Mouse (Mus musculus): ENCODE measurements around the gene Nipa1. TPM values are rescaled to one million over a fixed set of nuclear protein-coding genes. Genes with fewer than 3 reads are reported as not detected.

Gene Nipa1
- polyA plus RNA-seq, 1 experiment from 2014 or later: 4.4 TPM

DNA sequence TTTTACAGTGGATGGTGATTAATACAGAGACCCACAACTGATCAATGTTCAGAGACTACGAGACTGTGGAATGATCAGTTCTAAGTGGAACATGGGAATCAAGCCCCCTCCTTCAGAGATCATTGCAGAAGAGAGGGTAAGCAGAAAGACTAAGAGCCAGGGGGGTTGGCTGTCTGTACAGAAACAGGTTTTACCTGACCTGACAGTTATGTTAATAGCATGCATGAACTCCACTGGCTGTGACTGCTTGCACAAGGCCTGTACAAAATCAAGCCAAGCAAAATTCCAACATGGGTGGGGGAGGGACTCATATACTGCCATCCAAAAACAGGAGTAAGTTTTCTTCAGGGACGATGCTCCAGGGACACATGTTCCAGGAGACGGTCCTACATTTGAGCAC lies 28.6 kb downstream of the Nipa1 start:
- H3K36me3 ChIP-seq (ENCODE audit: control insufficient read depth, insufficient read depth, low read length): no peaks in the 10 kb centered on the region
- H3K4me1 ChIP-seq (ENCODE audit: control insufficient read depth, insufficient read depth, low read length): no peaks in the 10 kb centered on the region
- H3K27ac ChIP-seq (ENCODE audit: low read depth, low read length): no peak overlapping the region
- no peak overlapping the region for H3K9ac ChIP-seq (ENCODE audit: low read depth, low read length)
- ATAC-seq (replicated peaks; ENCODE audit: insufficient number of reproducible peaks, low FRiP score, low TSS enrichment): no peak
- no peak overlapping the region for H3K4me2 ChIP-seq
- no peak overlapping the region for H3K4me3 ChIP-seq (ENCODE audit: low read depth, low read length)
- WGBS (ENCODE audit: insufficient replicate concordance): 91% methylated on average over 3 of the region's 3 CpGs
- no peaks in the 10 kb centered on the region for H3K27me3 ChIP-seq (ENCODE audit: control insufficient read depth, insufficient read depth, low read length)
- no peaks in the 10 kb centered on the region for H3K9me3 ChIP-seq (replicated peaks; ENCODE audit: control insufficient read depth, low read length)

DNA sequence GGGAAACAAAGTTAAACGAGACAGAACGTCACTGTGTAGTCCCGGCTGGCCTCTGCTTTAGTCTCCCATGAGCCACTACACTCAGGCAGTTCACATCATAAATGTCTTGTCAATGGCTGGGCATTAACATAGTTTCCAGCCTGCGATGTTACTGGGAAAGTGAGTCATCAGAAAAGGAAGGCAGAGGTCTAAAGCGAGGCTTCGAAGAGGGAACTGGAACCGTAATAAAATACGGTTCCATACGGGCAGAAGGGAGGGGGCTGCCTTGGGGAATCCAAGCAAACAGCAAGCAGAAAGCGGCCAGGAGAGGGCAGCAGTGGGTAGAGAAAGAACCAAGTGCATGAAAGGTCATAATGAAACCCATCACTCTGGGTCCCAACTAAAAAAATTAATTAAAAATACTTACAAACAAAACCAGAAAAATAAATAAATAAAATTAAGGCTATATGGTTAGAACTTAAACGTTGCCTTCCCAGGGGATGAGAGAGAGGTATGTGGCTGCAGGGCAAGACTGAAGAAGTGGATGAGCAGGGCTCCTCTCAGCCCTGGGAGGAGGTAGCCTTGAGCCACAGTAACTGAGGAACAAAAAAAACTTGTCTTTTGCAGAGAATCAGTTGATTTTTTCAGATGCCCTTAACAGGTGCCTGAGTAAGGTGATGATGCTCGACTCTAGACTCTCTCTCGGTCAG lies 33.1 kb downstream of the Nipa1 start:
- 36% methylated on average over 13 of the region's 13 CpGs for WGBS (ENCODE audit: insufficient replicate concordance)
- Histone ChIP-seq H3K27me3 (ENCODE audit: control insufficient read depth, insufficient read depth, low read length) (no peaks in the 10 kb centered on the region), H3K9ac (ENCODE audit: low read depth, low read length) (no peak overlapping the region), H3K4me3 (ENCODE audit: low read depth, low read length) (no peak overlapping the region), H3K9me3 (replicated peaks; ENCODE audit: control insufficient read depth, low read length) (no peaks in the 10 kb centered on the region), H3K4me1 (ENCODE audit: control insufficient read depth, insufficient read depth, low read length) (no peaks in the 10 kb centered on the region), H3K4me2 (peak overlapping the region; percentile 51), H3K36me3 (ENCODE audit: control insufficient read depth, insufficient read depth, low read length) (no peaks in the 10 kb centered on the region), H3K27ac (ENCODE audit: low read depth, low read length) (no peak overlapping the region)
- ATAC-seq (replicated peaks; ENCODE audit: insufficient number of reproducible peaks, low FRiP score, low TSS enrichment): no peak

DNA sequence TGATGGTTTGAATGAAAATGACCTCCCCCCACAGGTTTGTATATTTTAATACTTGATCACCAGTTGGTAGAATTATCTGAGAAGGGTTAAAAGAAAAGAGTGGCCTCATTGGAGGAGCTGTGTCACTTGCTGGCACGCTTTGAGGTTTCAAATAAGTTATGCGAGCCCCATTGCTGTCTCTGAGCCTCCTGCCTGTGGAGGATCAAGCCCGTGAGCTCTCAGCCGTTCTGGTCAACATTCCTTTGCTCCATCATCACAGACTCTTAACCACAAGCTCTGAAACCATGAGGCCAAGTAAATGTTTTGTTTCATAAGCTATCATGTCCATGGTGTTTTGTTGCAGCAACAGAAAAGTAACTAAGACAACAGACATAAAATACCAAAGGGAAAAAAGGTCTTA lies 35.0 kb downstream of the Nipa1 start:
- Histone ChIP-seq H3K27ac (ENCODE audit: low read depth, low read length) (no peak overlapping the region), H3K4me1 (ENCODE audit: control insufficient read depth, insufficient read depth, low read length) (no peaks in the 10 kb centered on the region), H3K9me3 (replicated peaks; ENCODE audit: control insufficient read depth, low read length) (no peaks in the 10 kb centered on the region), H3K4me3 (ENCODE audit: low read depth, low read length) (no peak overlapping the region), H3K9ac (ENCODE audit: low read depth, low read length) (no peak overlapping the region), H3K4me2 (no peak overlapping the region), H3K36me3 (ENCODE audit: control insufficient read depth, insufficient read depth, low read length) (no peaks in the 10 kb centered on the region), H3K27me3 (ENCODE audit: control insufficient read depth, insufficient read depth, low read length) (no peaks in the 10 kb centered on the region)
- 77% methylated on average over 4 of the region's 4 CpGs for WGBS (ENCODE audit: insufficient replicate concordance)
- ATAC-seq (replicated peaks; ENCODE audit: insufficient number of reproducible peaks, low FRiP score, low TSS enrichment): no peak

DNA sequence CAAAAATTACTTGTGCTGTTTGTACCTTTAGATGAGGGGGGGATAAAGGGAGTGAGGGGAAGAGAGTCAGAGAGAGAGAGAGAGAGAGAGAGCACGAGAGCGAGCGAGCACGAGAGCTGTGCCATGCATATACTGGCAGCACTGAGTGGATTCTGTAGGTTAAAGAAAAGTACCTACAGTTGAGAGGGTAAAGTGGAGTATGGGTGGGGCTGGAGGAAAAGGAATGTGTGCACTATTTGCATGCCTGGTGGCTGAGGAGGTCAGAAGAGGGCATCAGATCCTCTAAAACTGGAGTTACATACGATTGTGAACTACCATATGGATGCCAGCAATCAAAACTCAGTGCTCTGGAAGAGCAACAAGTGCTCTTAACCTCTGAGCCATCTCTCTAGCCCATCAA lies 36.6 kb downstream of the Nipa1 start:
- H3K9me3 ChIP-seq (replicated peaks; ENCODE audit: control insufficient read depth, low read length): no peaks in the 10 kb centered on the region
- H3K36me3 ChIP-seq (ENCODE audit: control insufficient read depth, insufficient read depth, low read length): no peaks in the 10 kb centered on the region
- H3K27me3 ChIP-seq (ENCODE audit: control insufficient read depth, insufficient read depth, low read length): no peaks in the 10 kb centered on the region
- H3K9ac ChIP-seq (ENCODE audit: low read depth, low read length): no peak overlapping the region
- H3K4me1 ChIP-seq (ENCODE audit: control insufficient read depth, insufficient read depth, low read length): no peaks in the 10 kb centered on the region
- H3K4me3 ChIP-seq (ENCODE audit: low read depth, low read length): no peak overlapping the region
- H3K4me2 ChIP-seq: no peak overlapping the region
- no peak for ATAC-seq (replicated peaks; ENCODE audit: insufficient number of reproducible peaks, low FRiP score, low TSS enrichment)
- no peak overlapping the region for H3K27ac ChIP-seq (ENCODE audit: low read depth, low read length)
- 91% methylated on average over 5 of the region's 5 CpGs for WGBS (ENCODE audit: insufficient replicate concordance)

DNA sequence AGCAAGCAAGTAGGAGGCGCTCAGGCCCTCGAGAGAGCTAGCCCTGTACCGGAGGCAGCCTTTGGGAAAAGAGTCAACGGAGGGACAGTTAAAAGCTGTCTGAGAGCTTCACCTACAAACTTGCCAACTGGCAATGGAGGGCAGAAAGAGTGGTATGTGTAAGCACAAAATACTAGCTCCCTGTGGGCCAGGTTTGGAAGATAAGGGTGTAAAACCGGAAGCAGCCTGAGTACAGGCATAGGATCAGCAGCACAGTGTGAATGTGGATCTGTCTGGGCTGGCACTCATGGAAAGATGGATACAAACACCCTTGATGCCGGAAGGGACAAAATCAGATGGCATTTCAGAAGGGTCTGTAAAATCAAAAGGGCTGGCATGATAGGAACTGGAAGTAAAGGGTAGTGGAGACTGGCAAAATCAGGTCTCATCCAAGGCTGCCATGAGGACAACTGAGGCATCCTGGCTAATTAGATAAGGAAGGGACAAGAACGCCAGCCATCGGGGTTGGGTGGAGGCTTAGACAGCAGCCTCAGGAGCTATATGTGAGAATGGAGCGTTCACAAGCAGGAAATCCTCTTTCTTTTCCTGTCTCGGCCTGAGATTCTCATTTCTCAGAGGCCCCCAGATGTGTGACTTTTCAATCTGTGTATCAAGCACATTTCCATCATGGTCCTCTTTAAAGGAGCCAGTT lies 37.6 kb downstream of the Nipa1 start:
- Histone ChIP-seq H3K4me2 (no peak overlapping the region), H3K36me3 (ENCODE audit: control insufficient read depth, insufficient read depth, low read length) (no peaks in the 10 kb centered on the region), H3K9me3 (replicated peaks; ENCODE audit: control insufficient read depth, low read length) (no peaks in the 10 kb centered on the region), H3K27ac (ENCODE audit: low read depth, low read length) (no peak overlapping the region), H3K4me1 (ENCODE audit: control insufficient read depth, insufficient read depth, low read length) (no peaks in the 10 kb centered on the region), H3K4me3 (ENCODE audit: low read depth, low read length) (no peak overlapping the region), H3K27me3 (ENCODE audit: control insufficient read depth, insufficient read depth, low read length) (no peaks in the 10 kb centered on the region), H3K9ac (ENCODE audit: low read depth, low read length) (no peak overlapping the region)
- 78% methylated on average over 10 of the region's 10 CpGs for WGBS (ENCODE audit: insufficient replicate concordance)
- no peak for ATAC-seq (replicated peaks; ENCODE audit: insufficient number of reproducible peaks, low FRiP score, low TSS enrichment)

DNA sequence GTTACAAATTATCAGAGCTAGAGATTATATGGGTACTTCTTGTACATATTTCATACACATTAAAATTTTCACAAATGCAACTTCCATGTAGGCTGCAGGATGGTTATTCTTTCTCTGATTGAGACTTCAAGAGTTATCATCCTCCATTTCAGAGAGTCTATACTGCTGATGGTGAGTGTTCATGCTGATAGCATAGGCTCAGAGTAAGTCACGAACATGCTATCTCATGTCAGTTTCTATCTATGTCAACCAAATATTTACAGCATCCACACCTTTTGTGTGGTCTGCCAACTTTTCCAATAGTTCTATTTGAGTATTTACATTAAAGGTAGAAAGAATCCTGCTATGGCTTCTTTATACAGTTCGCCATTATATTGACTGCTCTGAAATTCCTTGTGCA lies 38.2 kb downstream of the Nipa1 start:
- WGBS (ENCODE audit: insufficient replicate concordance): 87% methylated on average over 2 of the region's 2 CpGs
- Histone ChIP-seq H3K36me3 (ENCODE audit: control insufficient read depth, insufficient read depth, low read length) (no peaks in the 10 kb centered on the region), H3K4me3 (ENCODE audit: low read depth, low read length) (no peak overlapping the region), H3K27me3 (ENCODE audit: control insufficient read depth, insufficient read depth, low read length) (no peaks in the 10 kb centered on the region), H3K9me3 (replicated peaks; ENCODE audit: control insufficient read depth, low read length) (no peaks in the 10 kb centered on the region), H3K4me2 (no peak overlapping the region), H3K4me1 (ENCODE audit: control insufficient read depth, insufficient read depth, low read length) (no peaks in the 10 kb centered on the region), H3K27ac (ENCODE audit: low read depth, low read length) (no peak overlapping the region), H3K9ac (ENCODE audit: low read depth, low read length) (no peak overlapping the region)
- ATAC-seq (replicated peaks; ENCODE audit: insufficient number of reproducible peaks, low FRiP score, low TSS enrichment): no peak

DNA sequence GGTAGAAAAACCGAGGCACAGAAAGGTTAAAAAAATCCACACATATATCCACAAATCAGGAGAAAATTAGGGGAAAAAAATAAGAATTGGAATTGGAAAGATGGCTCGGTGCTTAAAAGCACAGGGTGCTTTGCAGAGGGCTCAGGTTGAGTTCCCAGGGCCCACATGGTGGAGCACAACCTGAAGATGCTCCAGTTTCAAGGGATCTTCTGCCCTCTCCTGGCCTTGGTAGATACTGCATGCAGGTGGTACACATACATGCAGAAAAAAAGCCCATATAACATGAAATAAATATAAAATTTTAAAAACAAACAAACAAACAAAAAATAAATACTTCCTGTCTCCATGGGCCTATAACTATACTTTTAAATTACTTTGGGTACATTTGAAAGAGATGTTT lies 45.3 kb downstream of the Nipa1 start:
- no peaks in the 10 kb centered on the region for H3K36me3 ChIP-seq (ENCODE audit: control insufficient read depth, insufficient read depth, low read length)
- H3K27me3 ChIP-seq (ENCODE audit: control insufficient read depth, insufficient read depth, low read length): no peaks in the 10 kb centered on the region
- no peaks in the 10 kb centered on the region for H3K4me1 ChIP-seq (ENCODE audit: control insufficient read depth, insufficient read depth, low read length)
- WGBS (ENCODE audit: insufficient replicate concordance): 87% methylated on average over 2 of the region's 2 CpGs
- no peak for ATAC-seq (replicated peaks; ENCODE audit: insufficient number of reproducible peaks, low FRiP score, low TSS enrichment)
- H3K9ac ChIP-seq (ENCODE audit: low read depth, low read length): no peak overlapping the region
- no peak overlapping the region for H3K4me3 ChIP-seq (ENCODE audit: low read depth, low read length)
- H3K9me3 ChIP-seq (replicated peaks; ENCODE audit: control insufficient read depth, low read length): no peaks in the 10 kb centered on the region
- no peak overlapping the region for H3K4me2 ChIP-seq
- no peak overlapping the region for H3K27ac ChIP-seq (ENCODE audit: low read depth, low read length)

DNA sequence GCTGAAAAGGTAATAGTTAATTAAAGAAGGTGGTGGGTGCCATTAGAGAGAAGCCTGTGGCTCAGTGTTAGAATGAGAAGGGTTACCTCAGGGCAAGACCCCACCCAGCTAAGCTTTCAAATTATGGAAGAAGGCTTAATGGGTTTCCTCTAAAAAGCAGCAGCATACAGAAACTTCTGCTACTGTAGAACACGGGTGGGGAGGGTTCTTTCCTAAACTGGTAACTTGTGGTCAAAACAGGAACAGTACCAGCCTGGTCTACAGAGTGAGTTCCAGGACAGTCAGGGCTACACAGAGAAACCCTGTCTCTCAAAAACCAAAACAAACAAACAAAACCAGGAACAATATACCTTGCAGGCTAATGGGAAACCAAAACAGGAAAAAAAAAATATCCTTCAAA lies 50.3 kb downstream of the Nipa1 start:
- Histone ChIP-seq H3K4me1 (ENCODE audit: control insufficient read depth, insufficient read depth, low read length) (no peaks in the 10 kb centered on the region), H3K9ac (ENCODE audit: low read depth, low read length) (no peak overlapping the region), H3K36me3 (ENCODE audit: control insufficient read depth, insufficient read depth, low read length) (no peaks in the 10 kb centered on the region), H3K4me2 (no peak overlapping the region), H3K27ac (ENCODE audit: low read depth, low read length) (no peak overlapping the region), H3K4me3 (ENCODE audit: low read depth, low read length) (no peak overlapping the region), H3K27me3 (ENCODE audit: control insufficient read depth, insufficient read depth, low read length) (no peaks in the 10 kb centered on the region), H3K9me3 (replicated peaks; ENCODE audit: control insufficient read depth, low read length) (no peaks in the 10 kb centered on the region)
- 76% methylated on average over 1 of the region's 1 CpGs for WGBS (ENCODE audit: insufficient replicate concordance)
- no peak for ATAC-seq (replicated peaks; ENCODE audit: insufficient number of reproducible peaks, low FRiP score, low TSS enrichment)

Data from heart, embryonic 11.5 days (tissue).